Mouse (Mus musculus) cerebellum, adult 18-20 months (tissue): ENCODE measurements around the gene Bcl2l1.

ENCODE experiments used
- DNase-seq, 2 experiments: peaks; one replicate each; pipeline ENCODE4 v3.0.0; 2021

The Bcl2l1 gene

GRCm38 (mm10) chr2:152823770-152824169 is 7.8 kb downstream of the Bcl2l1 start:
- DNase-seq, result no peak

- DNase-seq, result no peak
Observed at GRCm38 (mm10) chr2:152821566-152821965, 10.0 kb downstream of the Bcl2l1 start.

GRCm38 (mm10) chr2:152821023-152821422 is 10.5 kb downstream of the Bcl2l1 start:
- peak in 1 of 2 experiments; percentile 22 for DNase-seq

- DNase-seq, result peak; percentile 33 to 47
Observed at GRCm38 (mm10) chr2:152820369-152820768, 11.2 kb downstream of the Bcl2l1 start.

- peak in 1 of 2 experiments; percentile 35 for DNase-seq
Observed at GRCm38 (mm10) chr2:152819926-152820325, 11.6 kb downstream of the Bcl2l1 start.

- DNase-seq, result peak; percentile 36 to 50
Observed at GRCm38 (mm10) chr2:152819097-152819624, 12.4 kb downstream of the Bcl2l1 start.

- DNase-seq, result peak; percentile 46 to 51
Observed at GRCm38 (mm10) chr2:152818679-152819078, 12.8 kb downstream of the Bcl2l1 start.

GRCm38 (mm10) chr2:152817596-152818291 is 13.8 kb downstream of the Bcl2l1 start:
- peak; percentile 90 for DNase-seq

GRCm38 (mm10) chr2:152816657-152817348 is 14.7 kb downstream of the Bcl2l1 start:
- DNase-seq, result peak; percentile 51

GRCm38 (mm10) chr2:152815879-152816656 is 15.5 kb downstream of the Bcl2l1 start:
- peak in 1 of 2 experiments; percentile 28 for DNase-seq

- peak; percentile 52 to 68 for DNase-seq
Observed at GRCm38 (mm10) chr2:152814213-152814874, 17.2 kb downstream of the Bcl2l1 start.

- no peak for DNase-seq
Observed at GRCm38 (mm10) chr2:152813232-152813631, 18.3 kb downstream of the Bcl2l1 start.

- peak in 1 of 2 experiments; percentile 65 for DNase-seq
Observed at GRCm38 (mm10) chr2:152811336-152812165, 20.0 kb downstream of the Bcl2l1 start.

GRCm38 (mm10) chr2:152810158-152810941 is 21.2 kb downstream of the Bcl2l1 start:
- no peak for DNase-seq

- DNase-seq, result no peak
Observed at GRCm38 (mm10) chr2:152808178-152808577, 23.4 kb downstream of the Bcl2l1 start.

GRCm38 (mm10) chr2:152806037-152806436 is 25.5 kb downstream of the Bcl2l1 start:
- DNase-seq, result no peak

GRCm38 (mm10) chr2:152805111-152805490 is 26.4 kb downstream of the Bcl2l1 start:
- no peak for DNase-seq

GRCm38 (mm10) chr2:152804408-152805110 is 27.0 kb downstream of the Bcl2l1 start:
- peak; percentile 87 to 91 for DNase-seq

GRCm38 (mm10) chr2:152803081-152803480 is 28.4 kb downstream of the Bcl2l1 start:
- no peak for DNase-seq

- no peak for DNase-seq
Observed at GRCm38 (mm10) chr2:152802303-152802702, 29.2 kb downstream of the Bcl2l1 start.
